Mouse (Mus musculus) naive thymus-derived CD4-positive, alpha-beta T cell, adult 2 months (primary cell): ENCODE results near the gene Myo15b.
"Not testable (repeated sequence)": the region's sequence is repeated elsewhere in the genome, so short reads cannot be mapped to it uniquely, and the experiment has no call there.

Source experiments
- DNase-seq: peaks from one replicate; pipeline ENCODE4 v3.0.0-alpha.2; 2011; ENCODE audit warnings: low read depth

Gene Myo15b

GRCm38 (mm10) chr11:115831518-115831917 is 26.7 kb upstream of the Myo15b start:
- DNase-seq = no peak

GRCm38 (mm10) chr11:115832064-115832463 is 26.1 kb upstream of the Myo15b start:
- no peak for DNase-seq

- no peak for DNase-seq
Measured at GRCm38 (mm10) chr11:115832523-115832922, 25.7 kb upstream of the Myo15b start.

- no peak for DNase-seq
Measured at GRCm38 (mm10) chr11:115833021-115833513, 25.1 kb upstream of the Myo15b start.

GRCm38 (mm10) chr11:115834033-115834432 is 24.2 kb upstream of the Myo15b start:
- DNase-seq = no peak

GRCm38 (mm10) chr11:115836656-115837395 is 21.4 kb upstream of the Myo15b start:
- no peak for DNase-seq

- DNase-seq = no peak
Measured at GRCm38 (mm10) chr11:115837606-115838345, 20.4 kb upstream of the Myo15b start.

- no peak for DNase-seq
Measured at GRCm38 (mm10) chr11:115838895-115839311, 19.3 kb upstream of the Myo15b start.

GRCm38 (mm10) chr11:115839732-115840131 is 18.5 kb upstream of the Myo15b start:
- no peak for DNase-seq

GRCm38 (mm10) chr11:115841044-115841443 is 17.2 kb upstream of the Myo15b start:
- no peak for DNase-seq

GRCm38 (mm10) chr11:115841961-115842550 is 16.1 kb upstream of the Myo15b start:
- no peak for DNase-seq

- no peak for DNase-seq
Measured at GRCm38 (mm10) chr11:115843141-115843890, 14.9 kb upstream of the Myo15b start.

- no peak for DNase-seq
Measured at GRCm38 (mm10) chr11:115843891-115844239, 14.3 kb upstream of the Myo15b start.

GRCm38 (mm10) chr11:115844240-115844639 is 14.0 kb upstream of the Myo15b start:
- DNase-seq = no peak

- DNase-seq = no peak
Measured at GRCm38 (mm10) chr11:115845819-115846218, 12.4 kb upstream of the Myo15b start.

GRCm38 (mm10) chr11:115854674-115855073 is 3.5 kb upstream of the Myo15b start:
- no peak for DNase-seq

- DNase-seq = not testable (repeated sequence)
Measured at GRCm38 (mm10) chr11:115857146-115857545, 1.1 kb upstream of the Myo15b start.

- no peak for DNase-seq
Measured at GRCm38 (mm10) chr11:115857936-115858335, 270 bp upstream of the Myo15b start.

GRCm38 (mm10) chr11:115859143-115859945 is 1.1 kb downstream of the Myo15b start:
- DNase-seq = peak; percentile 87

GRCm38 (mm10) chr11:115863895-115864294 is 5.7 kb downstream of the Myo15b start:
- no peak for DNase-seq

- no peak for DNase-seq
Measured at GRCm38 (mm10) chr11:115869393-115869792, 11.2 kb downstream of the Myo15b start.
